Mouse (Mus musculus) midbrain, embryonic 14.5 days (tissue): Measurements from ENCODE around the gene Rrnad1. TPM values are rescaled to one million over a fixed set of nuclear protein-coding genes. Genes with fewer than 3 reads are reported as not detected.
"Not testable (repeated sequence)": the region's sequence is repeated elsewhere in the genome, so short reads cannot be mapped to it uniquely, and the experiment has no call there.

Experiments
- ATAC-seq: fragments of 200-750 bp; cut with Nextera tagmentation; 2 replicates; pipeline ENCODE4 v1.8.0; 2017; ENCODE audit warnings: moderate number of reproducible peaks, moderate library complexity; ENCODE audit not compliant: low FRiP score, low TSS enrichment
- DNase-seq: peaks from one replicate; pipeline ENCODE4 v3.0.0-alpha.2; 2015
- H3K27ac ChIP-seq: fragments of 300-500 bp; sonication (generic); replicated peaks from 2 replicates; pipeline ENCODE4 v1.5.1; 2014; ENCODE audit warnings: mild to moderate bottlenecking, low read depth, low read length, moderate library complexity
- H3K27me3 ChIP-seq: fragments of 300-500 bp; sonication (generic); 2 replicates; pipeline ENCODE4 v1.6.1; 2014; ENCODE audit warnings: low read length, control low read depth, mixed read lengths; ENCODE audit not compliant: control insufficient read depth, insufficient read depth
- H3K36me3 ChIP-seq: fragments of 300-500 bp; sonication (generic); 2 replicates; pipeline ENCODE4 v1.6.1; 2014; ENCODE audit warnings: low read length, control low read depth; ENCODE audit not compliant: control insufficient read depth, insufficient read depth
- H3K4me1 ChIP-seq: fragments of 300-500 bp; sonication (generic); 2 replicates; pipeline ENCODE4 v1.6.1; 2014; ENCODE audit warnings: mild to moderate bottlenecking, antibody characterized with exemption, low read length, control low read depth; ENCODE audit not compliant: control insufficient read depth, insufficient read depth
- H3K4me2 ChIP-seq: fragments of 300-500 bp; sonication (generic); 2 replicates; pipeline ENCODE4 v1.6.1; 2014; ENCODE audit warnings: mild to moderate bottlenecking, low read length, moderate library complexity
- H3K4me3 ChIP-seq: fragments of 300-500 bp; sonication (generic); replicated peaks from 2 replicates; pipeline ENCODE4 v1.5.1; 2014; ENCODE audit warnings: low read depth, low read length
- H3K9ac ChIP-seq: fragments of 300-500 bp; sonication (generic); replicated peaks from 2 replicates; pipeline ENCODE4 v1.6.1; 2014; ENCODE audit warnings: mild to moderate bottlenecking, low read length, moderate library complexity
- H3K9me3 ChIP-seq: fragments of 300-500 bp; sonication (generic); 2 replicates; pipeline ENCODE4 v1.6.1; 2016; ENCODE audit warnings: low read length, control low read depth, mixed read lengths; ENCODE audit not compliant: control insufficient read depth
- WGBS: fragments of 180-500 bp; shearing (Covaris S2); extraction: QIAGEN DNeasy Blood & Tissue Kit; methylation state at CpG from one replicate; pipeline ENCODE4 v1.1.7; 2014; 5-methylcytosine and 5-hydroxymethylcytosine counted together
- polyA plus RNA-seq: library from polyadenylated mRNA; unstranded; fragments of >200 nt; fragmentation: Nextera tagmentation; extraction: Ambion mirVana; gene quantifications from 2 replicates; pipeline ENCODE4 v1.2.1, GENCODE M21; 2014

The Rrnad1 gene
- polyA plus RNA-seq, 1 experiment from 2014 or later: 19.1 TPM

DNA sequence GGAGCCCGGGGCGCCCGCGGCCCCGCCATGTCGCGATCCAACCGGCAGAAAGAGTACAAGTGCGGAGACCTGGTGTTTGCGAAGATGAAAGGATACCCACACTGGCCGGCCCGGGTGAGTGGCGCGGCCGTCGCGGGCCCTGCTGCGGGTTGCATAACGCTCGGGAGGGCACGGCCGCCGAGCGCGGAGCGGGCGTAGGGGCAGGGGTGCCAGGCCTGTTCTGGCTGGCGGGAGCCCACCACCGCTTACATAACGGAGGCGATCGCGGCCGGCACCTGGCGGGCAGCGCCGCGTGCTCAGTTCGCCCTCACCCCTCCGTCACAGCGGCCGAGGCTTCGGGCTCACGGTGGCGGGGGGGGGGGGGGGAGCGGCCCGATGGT is 23.9 kb downstream of the Rrnad1 start:
- Histone ChIP-seq H3K4me1 (peaks cover 28% of the 10 kb centered on the region), H3K36me3 (no peaks in the 10 kb centered on the region), H3K4me3 (peak overlapping the region; percentile 96), H3K27ac (peak overlapping the region; percentile 95), H3K4me2 (peak overlapping the region; percentile 95), H3K9me3 (no peaks in the 10 kb centered on the region), H3K27me3 (no peaks in the 10 kb centered on the region), H3K9ac (peak overlapping the region; percentile 92)
- no peak for DNase-seq
- WGBS: under 1% methylated on average over 42 of the region's 47 CpGs
- no peak; the same call in 1 of the 2 replicates for ATAC-seq

DNA sequence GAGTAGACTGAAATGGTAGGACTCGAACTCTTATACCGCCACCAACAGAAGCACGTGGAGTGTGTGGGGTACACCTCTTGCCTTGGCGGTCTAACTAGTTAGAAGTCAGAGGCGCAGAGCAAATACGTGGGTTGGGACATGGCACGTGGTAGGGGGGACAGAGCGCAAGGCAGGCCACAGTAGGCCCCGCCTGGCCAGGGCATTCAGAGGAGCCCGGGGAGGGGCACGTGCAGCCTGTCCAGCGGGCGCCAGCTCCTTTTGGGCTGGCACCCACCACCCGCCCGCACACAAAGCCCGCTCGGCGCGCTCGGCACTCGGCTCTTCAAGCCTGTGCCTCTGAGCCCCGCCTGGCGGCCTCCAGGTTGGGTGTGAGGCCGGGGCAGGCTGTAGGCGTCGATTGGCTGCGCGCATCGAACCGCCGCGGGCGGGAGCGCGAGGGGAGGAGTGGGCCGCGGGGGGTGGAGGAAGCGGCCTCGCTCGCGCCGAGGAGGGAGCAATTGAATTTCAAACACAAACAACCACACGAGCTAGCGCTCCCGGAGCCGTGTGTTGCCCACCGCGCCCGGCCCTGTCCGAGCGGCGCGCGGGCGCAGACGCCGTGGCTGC is 24.5 kb downstream of the Rrnad1 start, which contains the start of gene Hdgf:
Gene Hdgf (plus strand): TSS at position 442 of the 606 bp plus-strand sequence.
- WGBS: under 1% methylated on average over 57 of the region's 57 CpGs
- ATAC-seq (peak; percentile 94), DNase-seq (peak; percentile 98)

DNA sequence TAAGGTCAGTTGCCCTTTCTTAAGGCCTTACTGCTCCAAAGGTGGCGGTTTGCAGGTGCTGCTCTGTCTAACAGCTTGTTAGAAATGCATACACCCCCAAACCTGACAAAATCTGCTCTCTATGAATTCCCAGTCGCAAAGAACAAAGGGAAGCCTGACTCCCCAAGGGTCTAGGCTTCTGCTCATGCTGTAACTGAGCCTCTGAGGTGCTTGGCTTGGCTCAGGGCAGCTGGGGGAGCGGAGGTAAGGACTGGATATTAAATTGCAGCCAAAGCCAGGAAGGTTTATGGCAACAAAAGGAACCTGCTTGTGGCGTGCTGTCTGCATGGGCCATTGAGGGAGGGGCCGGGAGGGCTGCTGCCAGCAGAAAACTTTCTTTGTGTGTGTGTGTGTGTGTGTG is 26.7 kb downstream of the Rrnad1 start:
- no peak overlapping the region for H3K4me2 ChIP-seq
- H3K4me3 ChIP-seq: no peak overlapping the region
- 60% methylated on average over 5 of the region's 5 CpGs for WGBS
- H3K9me3 ChIP-seq: no peaks in the 10 kb centered on the region
- DNase-seq: no peak
- H3K36me3 ChIP-seq: no peaks in the 10 kb centered on the region
- H3K27ac ChIP-seq: no peak overlapping the region
- no peak for ATAC-seq
- no peak overlapping the region for H3K9ac ChIP-seq
- H3K4me1 ChIP-seq: peaks cover 17% of the 10 kb centered on the region
- H3K27me3 ChIP-seq: no peaks in the 10 kb centered on the region

More for the DNA sequence above, 24.5 kb downstream of the Rrnad1 start, which contains the start of gene Hdgf:
- no peaks in the 10 kb centered on the region for H3K36me3 ChIP-seq
- peak within 1 kb of the TSS; percentile 96 for H3K4me3 ChIP-seq
- H3K9me3 ChIP-seq: no peaks in the 10 kb centered on the region
- H3K27me3 ChIP-seq: no peaks in the 10 kb centered on the region
- peaks cover 28% of the 10 kb centered on the region for H3K4me1 ChIP-seq
- peak within 1 kb of the TSS; percentile 95 for H3K4me2 ChIP-seq
- peak within 1 kb of the TSS; percentile 95 for H3K27ac ChIP-seq
- H3K9ac ChIP-seq: peak within 1 kb of the TSS; percentile 92

DNA sequence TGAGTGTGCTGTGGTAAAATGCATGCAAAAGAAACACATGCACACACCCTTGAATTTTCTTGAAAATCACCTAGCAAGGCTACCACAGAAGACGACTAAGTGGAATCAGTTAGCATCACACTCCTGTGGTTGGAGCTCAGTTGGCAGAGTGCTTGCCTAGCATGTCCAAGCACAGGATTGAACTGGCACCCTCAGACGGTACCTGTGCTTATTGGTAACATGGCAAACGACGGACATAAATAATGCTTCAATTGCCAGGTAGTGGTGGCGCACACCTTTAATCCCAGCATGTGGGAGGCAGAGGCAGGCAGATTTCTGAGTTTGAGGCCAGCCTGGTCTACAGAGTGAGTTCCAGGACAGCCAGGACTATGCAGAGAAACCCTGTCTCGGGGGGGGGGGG is 28.6 kb downstream of the Rrnad1 start:
- not testable (repeated sequence) for H3K9ac ChIP-seq, H3K9me3 ChIP-seq, H3K27ac ChIP-seq, H3K4me2 ChIP-seq, H3K4me1 ChIP-seq, DNase-seq, H3K4me3 ChIP-seq, H3K27me3 ChIP-seq, H3K36me3 ChIP-seq, ATAC-seq
- 81% methylated on average over 6 of the region's 6 CpGs for WGBS

DNA sequence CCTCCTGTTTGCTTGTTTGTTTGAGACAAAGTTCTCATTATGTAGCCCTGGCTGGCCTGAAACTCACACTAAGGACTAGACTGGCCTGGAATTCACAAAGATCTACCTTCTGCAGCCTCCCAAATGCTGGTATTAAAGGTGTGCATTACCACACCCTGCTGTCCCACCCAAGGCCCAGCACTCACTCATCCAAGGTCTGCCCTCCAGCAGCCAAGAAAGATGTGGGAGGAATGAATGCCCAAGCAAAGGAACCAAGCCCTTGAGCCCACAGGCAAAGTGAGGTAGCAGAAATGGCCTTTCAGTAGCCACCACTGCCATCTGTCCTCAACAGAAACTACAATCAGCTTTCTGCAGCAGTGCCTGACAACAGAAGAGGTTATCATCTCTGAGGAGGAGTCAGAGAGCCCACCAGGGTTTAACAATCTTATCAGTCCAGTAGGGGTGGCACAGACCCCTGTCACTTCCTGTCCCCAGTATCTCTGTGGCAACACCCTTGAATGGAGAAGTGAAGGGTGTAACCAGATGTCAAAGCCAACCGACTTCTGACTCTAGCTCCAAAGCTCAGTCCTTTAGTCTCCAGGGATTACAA is 29.4 kb downstream of the Rrnad1 start:
- H3K4me1 ChIP-seq: no peaks in the 10 kb centered on the region
- no peak for ATAC-seq
- no peaks in the 10 kb centered on the region for H3K27me3 ChIP-seq
- whole genome bisulfite sequencing: 64% methylated on average over 1 of the region's 1 CpGs
- no peak overlapping the region for H3K4me3 ChIP-seq
- H3K9me3 ChIP-seq: no peaks in the 10 kb centered on the region
- H3K4me2 ChIP-seq: no peak overlapping the region
- DNase-seq: no peak
- H3K9ac ChIP-seq: no peak overlapping the region
- no peak overlapping the region for H3K27ac ChIP-seq
- H3K36me3 ChIP-seq: no peaks in the 10 kb centered on the region

DNA sequence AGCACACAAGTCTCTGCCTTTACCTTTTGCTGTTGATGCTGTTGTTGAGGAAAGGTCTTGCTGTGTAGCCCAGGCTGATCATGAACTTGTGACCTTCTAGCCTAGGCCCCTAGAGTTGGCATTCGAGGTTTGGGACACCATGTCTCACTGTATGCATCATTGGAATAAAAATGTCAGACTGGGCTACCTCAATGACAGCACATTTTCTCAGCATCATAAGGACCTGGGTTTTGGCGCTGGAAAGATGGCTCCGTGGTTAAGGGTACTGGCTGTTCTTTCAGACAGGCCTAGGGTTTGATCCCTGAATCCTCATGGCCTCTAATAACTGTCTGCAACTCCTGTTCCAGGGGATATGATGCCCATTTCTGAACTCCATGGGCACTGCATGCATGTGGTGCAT is 30.7 kb downstream of the Rrnad1 start:
- H3K27ac ChIP-seq: no peak overlapping the region
- no peaks in the 10 kb centered on the region for H3K36me3 ChIP-seq
- DNase-seq (no peak), ATAC-seq (no peak)
- H3K9me3 ChIP-seq: no peaks in the 10 kb centered on the region
- no peak overlapping the region for H3K9ac ChIP-seq
- 71% methylated on average over 3 of the region's 3 CpGs for WGBS
- H3K27me3 ChIP-seq: no peaks in the 10 kb centered on the region
- H3K4me3 ChIP-seq: no peak overlapping the region
- no peaks in the 10 kb centered on the region for H3K4me1 ChIP-seq
- no peak overlapping the region for H3K4me2 ChIP-seq

DNA sequence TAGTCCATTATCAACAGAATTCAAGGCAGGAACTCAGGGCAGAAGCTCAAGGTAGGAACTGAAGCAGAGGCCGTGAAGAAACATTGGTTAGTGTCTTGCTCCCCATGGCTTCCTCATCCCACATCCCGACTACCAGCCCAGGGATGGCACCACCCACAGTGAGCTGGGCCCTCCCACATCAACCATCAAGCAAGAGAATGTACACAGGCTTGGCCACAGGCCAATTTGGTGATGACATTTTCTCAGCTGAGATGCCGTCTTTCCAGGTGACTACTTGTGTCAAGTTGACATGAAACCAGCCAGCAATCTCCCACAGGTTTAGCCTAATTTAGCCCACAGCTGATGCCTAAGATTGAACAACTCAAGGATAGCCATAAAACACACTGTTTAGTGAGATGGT is 31.3 kb downstream of the Rrnad1 start:
- 74% methylated on average over 3 of the region's 3 CpGs for WGBS
- ATAC-seq (no peak), DNase-seq (no peak)
- Histone ChIP-seq H3K9me3 (no peaks in the 10 kb centered on the region), H3K27ac (no peak overlapping the region), H3K4me1 (no peaks in the 10 kb centered on the region), H3K4me3 (no peak overlapping the region), H3K36me3 (no peaks in the 10 kb centered on the region), H3K9ac (no peak overlapping the region), H3K27me3 (no peaks in the 10 kb centered on the region), H3K4me2 (no peak overlapping the region)

DNA sequence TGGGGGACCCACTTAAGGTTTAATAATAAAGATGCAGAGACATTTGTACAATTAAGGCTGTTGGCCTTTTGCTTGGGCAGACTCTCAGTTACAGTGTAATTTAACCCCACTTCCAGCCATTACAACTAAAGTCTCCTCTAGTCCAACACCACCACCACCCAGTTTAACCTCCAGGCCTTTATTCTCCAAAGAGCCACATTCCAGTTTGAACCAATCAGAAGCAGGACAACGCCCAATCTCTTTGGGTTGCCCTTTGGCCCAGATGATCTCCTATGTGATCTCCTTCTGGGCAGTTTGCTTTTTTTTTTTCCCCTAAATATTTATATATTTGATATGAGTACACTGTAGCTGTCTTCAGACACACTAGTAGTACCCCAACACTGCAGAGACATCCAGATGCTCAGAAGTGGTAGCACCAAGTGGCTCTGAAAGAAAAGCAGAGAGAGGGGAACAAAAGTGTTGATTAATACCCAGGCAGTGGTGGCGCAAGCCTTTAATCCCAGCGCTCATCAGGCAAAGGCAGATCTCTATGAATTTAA is 37.1 kb downstream of the Rrnad1 start:
- no peaks in the 10 kb centered on the region for H3K9me3 ChIP-seq

DNA sequence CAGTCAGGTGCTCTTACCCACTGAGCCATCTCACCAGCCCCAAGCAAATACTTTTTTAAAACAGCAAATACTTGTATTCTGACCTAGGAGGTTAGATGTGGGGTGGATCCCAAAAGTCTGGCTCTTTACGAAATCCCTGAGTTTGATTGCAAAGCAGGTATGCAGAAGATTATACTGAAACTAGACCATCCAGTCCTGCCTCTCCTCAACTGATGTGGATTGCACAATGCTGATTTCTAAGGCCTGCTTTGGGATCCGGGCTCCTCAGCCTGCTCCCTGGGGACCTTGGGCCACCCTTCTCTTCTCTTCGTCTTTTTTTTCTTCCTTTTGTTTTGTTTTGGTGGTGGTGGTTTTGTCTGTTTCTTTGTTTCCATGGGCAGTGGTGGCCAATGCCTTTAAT is 39.0 kb downstream of the Rrnad1 start:
- DNase-seq (no peak), ATAC-seq (no peak)
- no peak overlapping the region for H3K9ac ChIP-seq
- no peak overlapping the region for H3K4me3 ChIP-seq
- H3K27ac ChIP-seq: no peak overlapping the region
- WGBS: 43% methylated on average over 3 of the region's 3 CpGs
- no peaks in the 10 kb centered on the region for H3K9me3 ChIP-seq
- H3K4me2 ChIP-seq: no peak overlapping the region
- no peaks in the 10 kb centered on the region for H3K4me1 ChIP-seq
- no peaks in the 10 kb centered on the region for H3K36me3 ChIP-seq
- H3K27me3 ChIP-seq: no peaks in the 10 kb centered on the region

More for the DNA sequence above, 37.1 kb downstream of the Rrnad1 start:
- Histone ChIP-seq H3K27me3 (no peaks in the 10 kb centered on the region), H3K36me3 (no peaks in the 10 kb centered on the region), H3K9ac (no peak overlapping the region), H3K4me2 (no peak overlapping the region), H3K4me3 (no peak overlapping the region), H3K27ac (no peak overlapping the region), H3K4me1 (no peaks in the 10 kb centered on the region)
- no peak for ATAC-seq
- WGBS: 72% methylated on average over 3 of the region's 3 CpGs
- DNase-seq: no peak
